Mouse (Mus musculus) liver, postnatal 0 days (tissue): ENCODE results near the gene Sdr42e1. TPM values are rescaled to one million over a fixed set of nuclear protein-coding genes. Genes with fewer than 3 reads are reported as not detected.

Source experiments
- ATAC-seq: fragments of 200-750 bp; cut with Nextera tagmentation; 2 replicates; pipeline ENCODE4 v1.8.0; 2017; ENCODE audit warnings: mild to moderate bottlenecking, moderate library complexity
- DNase-seq: peaks from one replicate; pipeline ENCODE4 v3.0.0-alpha.2; 2016
- H3K27ac ChIP-seq: fragments of 300-500 bp; sonication (generic); 2 replicates; pipeline ENCODE4 v1.5.1; 2014; ENCODE audit warnings: antibody characterized with exemption, moderate library complexity, mild to moderate bottlenecking, low read depth
- H3K27me3 ChIP-seq: fragments of 300-500 bp; sonication (generic); 2 replicates; pipeline ENCODE4 v1.6.1; 2014; ENCODE audit warnings: low read length, control low read depth, mixed read lengths; ENCODE audit not compliant: insufficient read depth
- H3K36me3 ChIP-seq: fragments of 300-500 bp; sonication (generic); replicated peaks from 2 replicates; pipeline ENCODE4 v1.6.1; 2014; ENCODE audit warnings: mild to moderate bottlenecking, control low read depth, low read length, moderate library complexity, mixed read lengths; ENCODE audit not compliant: insufficient read depth
- H3K4me1 ChIP-seq: fragments of 300-500 bp; sonication (generic); 2 replicates; pipeline ENCODE4 v1.6.1; 2014; ENCODE audit warnings: antibody characterized with exemption, mild to moderate bottlenecking, control low read depth; ENCODE audit not compliant: insufficient read depth
- H3K4me2 ChIP-seq: fragments of 300-500 bp; sonication (generic); 2 replicates; pipeline ENCODE4 v1.6.1; 2014; ENCODE audit warnings: low read depth, mild to moderate bottlenecking, low read length, moderate library complexity, mixed read lengths
- H3K4me3 ChIP-seq: fragments of 300-500 bp; sonication (generic); 2 replicates; pipeline ENCODE4 v1.5.1; 2014; ENCODE audit warnings: low read depth, low read length
- H3K9ac ChIP-seq: fragments of 300-500 bp; sonication (generic); replicated peaks from 2 replicates; pipeline ENCODE4 v1.6.1; 2014; ENCODE audit warnings: mild to moderate bottlenecking, moderate library complexity
- H3K9me3 ChIP-seq: fragments of 300-500 bp; sonication (generic); 2 replicates; pipeline ENCODE4 v1.6.1; 2016; ENCODE audit warnings: mild to moderate bottlenecking, control low read depth, low read length, mixed read lengths
- CTCF ChIP-seq: sonication (generic); IDR thresholded peaks from 2 replicates; pipeline ENCODE4 v1.5.1; 2016; ENCODE audit warnings: antibody characterized with exemption, low read depth
- EP300 ChIP-seq: IDR thresholded peaks from 2 replicates; pipeline ENCODE4 v1.6.1; 2016; ENCODE audit warnings: antibody characterized with exemption, low read depth, mild to moderate bottlenecking
- WGBS: fragments of 180-500 bp; shearing (Covaris S2); extraction: QIAGEN DNeasy Blood & Tissue Kit; methylation state at CpG from one replicate; pipeline ENCODE4 v1.1.7; 2014; ENCODE audit not compliant: insufficient replicate concordance; 5-methylcytosine and 5-hydroxymethylcytosine counted together
- polyA plus RNA-seq: library from polyadenylated mRNA; unstranded; fragments of >200 nt; fragmentation: Nextera tagmentation; extraction: Ambion mirVana; gene quantifications from 2 replicates; pipeline ENCODE4 v1.2.1, GENCODE M21; 2015

Sdr42e1 gene
- polyA plus RNA-seq, 1 experiment from 2014 or later: 12.8 TPM

DNA sequence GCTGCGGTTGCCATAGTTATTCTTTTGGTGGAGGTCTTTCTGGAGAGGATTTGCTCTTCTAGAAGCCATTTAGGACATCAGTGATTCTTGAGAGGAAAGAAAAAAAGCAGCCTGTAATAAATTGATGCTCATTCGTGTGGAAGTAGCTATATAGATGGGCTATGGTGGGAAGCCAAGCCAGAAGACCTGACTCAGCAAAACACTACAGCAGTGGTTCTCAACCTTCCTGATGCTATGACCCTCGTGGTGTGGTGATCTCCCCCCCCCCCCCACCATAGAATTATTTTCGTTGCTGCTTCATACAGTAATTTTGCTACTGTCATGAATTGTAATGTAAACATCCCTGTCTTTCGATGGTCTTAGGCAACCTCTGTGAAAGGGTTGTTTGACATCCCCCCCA, 41.0 kb downstream of the Sdr42e1 start:
- Histone ChIP-seq H3K36me3 (peaks cover 5% of the 10 kb centered on the region; the same call in 1 of the 2 replicates), H3K27ac (no peak overlapping the region), H3K4me2 (no peak overlapping the region), H3K9ac (no peak overlapping the region), H3K9me3 (no peaks in the 10 kb centered on the region), H3K4me3 (no peak overlapping the region), H3K4me1 (no peaks in the 10 kb centered on the region), H3K27me3 (no peaks in the 10 kb centered on the region)
- no peak for ATAC-seq
- WGBS: 77% methylated on average over 5 of the region's 5 CpGs
- no peak for DNase-seq
- TF ChIP-seq EP300: no peak
- TF ChIP-seq CTCF: no peak

GRCm38 (mm10) chr8:117627096-117627495, 46.4 kb downstream of the Sdr42e1 start:
- Histone ChIP-seq H3K9ac (no peak overlapping the region), H3K4me3 (no peak overlapping the region), H3K4me2 (no peak overlapping the region), H3K36me3 (no peaks in the 10 kb centered on the region), H3K27ac (no peak overlapping the region), H3K4me1 (no peaks in the 10 kb centered on the region), H3K9me3 (no peaks in the 10 kb centered on the region), H3K27me3 (no peaks in the 10 kb centered on the region)
- TF ChIP-seq CTCF (no peak), EP300 (no peak)
- ATAC-seq (no peak), DNase-seq (no peak)
- 82% methylated on average over 9 of the region's 9 CpGs for WGBS

- peak; percentile 65 for DNase-seq
- 69% methylated on average over 14 of the region's 14 CpGs for WGBS
- 0 out of 2 replicates have a peak, but pooled peaks have one; percentile 12 for ATAC-seq
- Histone ChIP-seq H3K27ac (no peak overlapping the region), H3K4me1 (no peaks in the 10 kb centered on the region), H3K9ac (no peak overlapping the region), H3K9me3 (no peaks in the 10 kb centered on the region), H3K4me2 (no peak overlapping the region), H3K36me3 (no peaks in the 10 kb centered on the region), H3K4me3 (no peak overlapping the region), H3K27me3 (no peaks in the 10 kb centered on the region)
- TF ChIP-seq EP300 (no peak), CTCF (peak; percentile 85)
These were observed 47.2 kb downstream of the Sdr42e1 start for GRCm38 (mm10) chr8:117626040-117626838.

DNA sequence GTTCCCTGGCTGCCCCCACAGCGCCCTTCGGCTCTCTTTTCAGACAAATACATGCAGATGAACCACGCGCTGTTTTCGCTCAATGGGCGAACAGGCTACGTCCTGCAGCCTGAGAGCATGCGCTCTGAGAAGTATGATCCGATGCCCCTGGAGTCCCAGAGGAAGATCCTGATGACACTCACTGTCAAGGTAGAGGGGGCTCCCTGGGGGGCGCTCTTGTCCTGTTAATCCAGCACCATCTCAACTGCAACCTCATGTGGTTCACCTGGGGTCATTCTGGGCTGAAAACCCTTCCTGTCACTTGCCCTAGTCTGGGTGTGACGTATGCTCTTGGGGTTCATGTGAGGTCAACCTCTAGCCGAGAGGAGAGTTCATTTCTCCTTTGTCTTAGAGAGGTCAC, 60.6 kb downstream of the Sdr42e1 start:
- ATAC-seq (no peak), DNase-seq (no peak)
- no peak overlapping the region for H3K4me3 ChIP-seq
- H3K36me3 ChIP-seq: peaks cover 20% of the 10 kb centered on the region; the same call in 1 of the 2 replicates
- H3K9ac ChIP-seq: no peak overlapping the region
- H3K27me3 ChIP-seq: no peaks in the 10 kb centered on the region
- WGBS: 83% methylated on average over 12 of the region's 12 CpGs
- TF ChIP-seq EP300 (no peak), CTCF (no peak)
- no peak overlapping the region for H3K4me2 ChIP-seq
- H3K4me1 ChIP-seq: no peaks in the 10 kb centered on the region
- no peak overlapping the region for H3K27ac ChIP-seq
- H3K9me3 ChIP-seq: peaks cover 4% of the 10 kb centered on the region; the same call in 1 of the 2 replicates

Other genes starting within 250 kb of the Sdr42e1 start
- gene Plcg2, start 175.4 kb downstream of the Sdr42e1 start, polyA plus RNA-seq: 5.9 and 7.3 TPM in 2 replicates
- 189 and 204 TPM in 2 replicates for gene Hsd17b2, start 28.2 kb upstream of the Sdr42e1 start, polyA plus RNA-seq
- gene Mphosph6, start 128.3 kb upstream of the Sdr42e1 start, polyA plus RNA-seq: 17.2 and 18.7 TPM in 2 replicates